Mouse (Mus musculus) megakaryocyte, embryonic 14.5 days (primary cell): ENCODE data around the gene Kmt2b.

ENCODE experiments used
- FLI1 ChIP-seq: IDR thresholded peaks from 2 replicates; pipeline ENCODE4 v1.6.1; 2012; ENCODE audit warnings: low read length, inconsistent platforms, mixed read lengths
- GATA1 ChIP-seq: IDR thresholded peaks from 3 replicates; pipeline ENCODE4 v1.6.1; 2012; ENCODE audit warnings: mixed read lengths, low read length, inconsistent platforms, borderline replicate concordance

DNA sequence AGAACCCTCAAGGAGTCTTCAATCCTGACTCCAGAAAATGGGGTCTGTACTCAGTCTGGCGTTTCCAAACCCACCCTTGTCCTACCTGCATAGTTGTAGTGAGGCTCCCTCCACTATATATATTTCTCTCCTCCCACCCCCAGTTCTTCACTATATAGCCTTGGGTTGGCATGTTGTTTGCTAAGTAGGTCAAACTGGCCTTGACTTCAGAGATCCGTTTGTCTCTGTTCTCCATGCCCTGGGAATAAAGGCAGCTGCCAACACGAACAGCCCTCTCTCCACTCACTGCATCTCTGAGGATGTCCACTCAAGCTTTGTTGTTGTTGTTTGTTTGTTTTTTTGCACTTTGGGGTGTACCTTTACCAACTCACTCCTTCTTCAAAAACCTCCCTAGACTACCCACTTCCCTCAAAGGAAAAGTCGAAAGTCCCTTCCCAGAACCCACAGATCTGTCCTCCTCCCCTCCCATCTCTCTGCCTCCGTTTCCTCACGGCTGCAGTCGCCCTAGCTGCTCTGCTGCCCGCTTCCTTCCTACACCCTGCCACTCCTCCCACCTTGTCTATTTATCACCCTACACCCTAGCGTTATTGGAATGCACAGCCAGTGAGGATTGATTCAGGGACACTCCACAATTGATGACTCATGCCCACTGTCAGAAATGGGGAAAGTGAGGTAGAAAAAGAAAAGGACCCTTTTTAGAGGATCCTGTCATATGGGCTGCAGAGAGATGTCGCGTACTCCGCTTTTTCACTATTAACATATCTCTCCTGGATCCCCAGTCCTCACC is 29.7 kb downstream of the Kmt2b start:
- TF ChIP-seq FLI1 (no peak), GATA1 (no peak)
